Mouse (Mus musculus) ovary, postnatal 10 days (tissue): Measurements from ENCODE around the gene Sh2d6.
A peak's percentile ranks its signal among the peaks of the same experiment; 100 is the strongest.

Experiments used
- DNase-seq: peaks from one replicate; pipeline ENCODE4 v3.0.0; 2022; ENCODE audit warnings: low spot score

Gene Sh2d6

DNA sequence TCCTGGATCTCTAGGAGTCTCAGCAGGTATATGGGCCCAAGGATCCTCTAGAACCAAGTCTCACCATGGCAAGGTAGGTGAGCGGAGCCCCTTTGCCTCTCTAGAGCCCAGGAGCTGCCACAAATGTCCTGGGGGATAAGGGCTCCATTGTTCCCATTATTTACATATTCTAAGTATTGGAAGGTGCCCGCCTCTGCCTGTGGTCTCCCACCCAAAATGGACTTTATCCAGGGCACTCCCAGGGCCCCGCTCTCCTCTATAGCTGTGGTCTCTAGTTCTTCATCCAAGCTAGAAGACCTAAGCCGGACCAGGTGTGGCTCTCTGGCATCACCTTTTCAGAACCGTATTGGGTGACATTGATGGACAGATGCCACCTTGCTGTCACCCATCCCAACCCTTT lies at the start of gene Sh2d6:
Sh2d6 (minus strand) TSS at position 101 of the 400 bp plus-strand sequence.
- DNase-seq, result no peak

DNA sequence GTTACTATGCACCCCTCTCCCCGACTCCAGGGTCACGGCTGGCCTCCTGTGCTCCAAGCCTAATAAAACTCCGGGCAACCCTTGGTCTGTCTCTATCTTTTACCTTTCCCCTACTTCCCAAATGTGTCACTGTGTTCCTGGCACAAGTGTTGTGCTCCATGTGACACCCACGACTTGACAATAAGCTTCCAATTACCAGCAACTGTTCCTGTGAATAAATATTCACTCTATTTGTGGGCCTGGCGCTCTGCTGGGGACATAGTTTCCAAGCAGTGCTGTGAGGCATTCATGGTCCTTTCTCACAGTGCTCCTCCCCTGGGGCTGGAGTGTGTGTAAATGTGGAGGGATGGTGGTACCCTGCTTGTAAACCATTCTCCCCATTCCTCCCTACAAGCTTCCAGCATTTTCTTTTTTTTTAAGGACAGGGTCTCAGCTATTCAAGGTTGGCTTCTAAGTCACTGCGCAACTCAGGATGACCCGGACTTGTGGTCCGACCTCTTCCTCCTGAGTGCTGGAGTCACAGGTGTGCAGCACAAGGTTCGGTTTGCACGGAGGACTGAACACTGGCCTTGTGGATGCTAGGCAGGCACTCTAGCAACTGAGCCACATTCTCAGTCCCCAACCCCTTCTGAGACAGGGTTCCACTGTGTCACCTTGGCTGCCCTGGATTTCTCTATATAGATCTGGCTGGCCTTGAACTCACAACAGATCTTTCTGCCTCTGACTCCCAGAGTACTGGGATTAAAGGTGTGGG lies 49.3 kb upstream of the Sh2d6 start:
- no peak for DNase-seq

DNA sequence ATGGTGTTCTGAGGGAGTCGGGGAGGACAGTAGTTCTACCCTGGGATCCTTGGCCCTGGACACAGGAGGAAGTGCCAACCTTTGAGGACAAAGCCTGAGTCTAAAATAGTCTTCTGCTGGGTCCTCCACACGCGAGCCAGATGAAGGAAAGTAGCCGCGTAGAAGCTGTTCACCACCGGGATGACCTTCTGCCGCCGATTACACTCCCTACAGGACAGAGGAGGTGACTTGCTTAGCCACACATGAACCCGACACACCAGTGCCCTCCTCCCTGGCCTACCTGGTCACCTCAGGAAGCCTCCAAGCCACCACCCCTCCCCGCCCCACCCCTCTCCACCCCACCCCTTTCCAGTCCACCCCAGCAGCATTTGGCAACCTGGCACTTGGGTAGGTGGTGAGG lies 47.2 kb upstream of the Sh2d6 start:
- no peak for DNase-seq

DNA sequence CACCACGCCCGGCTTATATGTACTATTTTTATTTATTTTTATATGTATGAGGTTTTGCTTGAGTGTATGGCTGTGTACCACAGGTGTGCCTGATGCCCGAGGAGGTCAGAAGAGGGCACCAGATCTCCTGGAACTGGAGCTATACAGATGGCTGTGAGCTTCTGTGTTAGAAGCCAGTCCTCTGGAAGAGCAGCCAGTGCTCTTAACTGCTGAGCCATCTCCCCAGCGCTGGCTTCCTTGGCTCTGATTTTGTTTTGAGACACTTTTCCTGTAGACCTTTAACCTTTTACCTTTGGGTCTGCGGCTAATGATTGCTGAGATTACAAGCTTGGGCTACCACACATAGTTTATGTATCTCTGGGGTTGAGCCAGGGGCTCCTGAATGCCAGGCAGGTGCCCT lies 46.0 kb upstream of the Sh2d6 start:
- no peak for DNase-seq

DNA sequence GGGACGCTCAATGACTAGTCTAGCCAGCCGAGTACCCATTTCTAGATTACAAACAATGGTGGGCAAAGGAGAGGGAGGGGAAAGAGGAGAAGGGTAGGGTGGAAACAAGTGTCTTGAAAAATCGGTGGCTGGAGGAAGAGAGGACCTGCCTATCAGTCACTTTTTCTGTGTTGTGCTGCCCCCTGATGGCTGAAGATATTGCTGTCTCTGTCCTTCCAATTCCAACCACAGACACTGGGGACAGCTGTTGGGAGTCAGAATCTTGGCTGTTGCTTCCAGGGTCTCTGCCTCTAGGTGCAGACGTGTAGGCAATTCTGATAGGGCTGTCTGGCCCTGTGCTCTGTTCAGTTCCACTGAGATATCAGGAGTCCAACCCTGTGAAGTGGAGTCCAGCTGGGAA lies 44.5 kb upstream of the Sh2d6 start:
- peak; percentile 75 for DNase-seq

DNA sequence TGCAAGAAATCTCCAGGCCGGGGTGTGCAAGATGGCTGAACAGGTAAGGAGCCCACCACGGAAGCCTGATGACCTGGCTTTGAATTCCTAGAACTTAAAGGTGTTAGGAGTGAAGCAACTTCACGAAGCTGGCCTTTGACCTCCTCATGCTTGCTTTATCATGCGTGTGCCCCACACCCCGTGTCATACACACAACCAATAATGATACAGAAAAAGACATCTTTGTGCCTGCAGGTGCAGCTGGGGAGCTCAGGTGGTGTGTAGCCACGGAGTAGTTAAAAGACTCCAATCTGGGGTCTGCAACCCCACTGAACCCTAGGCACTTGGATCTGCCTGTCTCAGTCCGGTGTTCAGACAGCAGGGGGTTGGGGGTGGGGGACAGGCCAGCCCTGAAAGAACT lies 44.0 kb upstream of the Sh2d6 start:
- DNase-seq, result no peak

DNA sequence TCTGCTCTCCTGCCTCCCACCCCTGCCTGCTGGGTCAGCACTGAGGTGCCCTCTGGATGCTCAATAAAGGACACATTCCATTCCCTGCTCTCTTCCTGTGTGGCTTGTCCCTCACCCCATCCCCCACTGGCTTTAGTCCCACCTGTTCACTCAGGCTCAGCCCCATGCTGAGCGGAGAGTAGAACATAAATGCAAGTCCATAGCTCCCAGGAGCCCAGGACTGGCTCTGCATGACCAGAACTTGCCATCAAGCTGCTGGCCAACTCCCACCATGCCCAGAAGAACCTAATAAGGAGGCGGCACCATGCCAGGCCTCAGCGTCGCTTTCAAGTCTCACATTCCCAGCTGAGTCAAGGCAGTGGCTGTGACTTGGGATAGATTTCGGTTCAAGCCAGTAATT lies 41.4 kb upstream of the Sh2d6 start:
- no peak for DNase-seq

DNA sequence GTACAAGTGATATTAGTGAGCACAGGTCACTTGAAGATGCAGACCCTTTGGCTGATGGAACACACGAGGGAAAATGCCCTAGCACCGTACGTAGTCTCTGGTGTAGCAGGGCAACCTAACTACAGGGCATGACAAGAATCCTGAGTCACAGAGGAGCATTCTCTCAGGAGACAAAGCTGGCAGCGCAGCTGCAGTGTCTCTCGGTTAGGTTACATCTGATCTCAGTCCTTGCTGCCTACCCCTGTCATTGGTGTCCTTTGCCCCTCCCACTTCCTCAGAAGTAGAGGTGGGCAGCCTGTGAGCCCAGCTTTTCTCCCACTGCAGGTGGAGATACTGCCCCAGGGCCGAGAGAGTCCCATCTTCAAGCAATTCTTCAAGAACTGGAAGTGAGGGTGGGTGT lies 41.0 kb upstream of the Sh2d6 start:
- DNase-seq, result no peak

DNA sequence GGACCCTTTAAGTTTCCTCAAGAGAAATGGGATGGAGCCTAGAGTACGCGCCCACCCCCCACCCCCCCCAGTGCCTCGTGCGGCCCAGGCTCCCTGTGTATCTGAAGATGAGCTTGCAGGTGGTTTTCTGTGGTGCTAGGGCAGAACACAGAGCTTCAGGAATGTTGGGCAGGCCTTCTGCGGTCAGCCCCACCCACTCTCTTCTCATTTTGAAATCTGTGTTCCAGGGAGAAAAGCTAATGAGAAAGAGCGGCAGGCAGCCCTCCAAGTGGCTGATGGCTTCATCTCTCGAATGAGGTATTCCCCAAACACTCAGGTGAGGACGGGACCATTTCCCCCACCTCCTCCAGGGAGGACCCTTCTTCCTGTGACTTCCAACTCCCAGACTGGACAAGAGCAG lies 39.3 kb upstream of the Sh2d6 start:
- no peak for DNase-seq

DNA sequence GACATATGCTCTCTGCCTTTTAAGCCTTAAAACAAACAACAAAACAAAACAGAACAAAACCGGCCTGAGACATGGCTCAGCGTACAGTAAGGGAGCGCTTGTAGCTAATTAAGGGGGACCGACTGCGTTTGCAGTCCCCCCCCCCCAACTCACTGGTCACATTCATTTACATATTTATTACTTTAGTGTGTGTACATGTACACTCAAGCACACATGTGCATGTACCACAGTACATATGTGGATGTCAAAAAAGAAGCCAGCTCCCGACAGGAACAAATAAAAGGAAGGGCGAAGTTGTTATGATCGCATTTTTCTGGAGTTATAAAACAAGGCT lies 31.5 kb upstream of the Sh2d6 start:
- DNase-seq, result no peak

DNA sequence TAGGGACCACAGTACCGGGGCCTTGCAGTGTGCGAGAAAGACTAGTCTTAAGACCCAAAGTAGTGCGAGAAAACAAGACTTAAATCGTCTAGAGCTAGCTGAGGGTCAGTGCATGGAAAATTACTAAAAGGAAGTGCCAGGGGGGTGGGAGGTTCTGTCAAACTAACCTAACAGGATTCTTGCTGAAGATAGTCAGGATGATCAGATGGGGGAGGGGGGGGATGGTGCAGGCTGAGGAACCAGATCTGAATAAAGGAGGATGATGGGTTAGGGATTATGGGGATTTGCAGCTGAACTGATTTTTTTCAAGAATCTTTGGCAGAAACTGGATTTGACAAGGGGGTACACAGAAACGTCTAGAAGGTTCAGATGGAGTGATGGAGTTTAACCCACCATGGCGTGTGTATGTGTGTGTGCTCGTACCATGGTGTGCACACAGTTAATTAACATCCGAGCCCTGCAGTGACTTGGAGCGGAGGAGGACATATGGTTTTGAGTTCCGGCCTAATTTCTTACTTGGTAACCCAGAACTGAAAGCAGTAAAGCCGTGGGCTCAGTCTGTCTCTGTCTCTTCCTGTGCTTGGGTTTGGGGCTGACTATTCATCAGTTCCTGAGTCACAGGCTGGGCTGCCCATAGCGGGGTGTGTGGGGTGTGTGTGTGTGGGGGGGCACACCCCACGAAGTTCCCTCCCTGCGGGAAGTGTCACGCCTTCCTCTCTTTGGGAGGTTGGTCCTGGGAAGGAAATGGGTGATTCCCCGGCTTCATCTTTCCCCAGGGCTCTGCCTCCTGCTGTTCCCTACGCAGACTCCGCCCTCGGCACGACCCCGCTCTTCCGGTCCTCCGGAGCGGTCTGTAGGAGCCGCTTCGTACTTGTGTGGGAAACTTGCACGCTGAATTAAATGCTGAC lies 30.9 kb upstream of the Sh2d6 start:
- no peak for DNase-seq

DNA sequence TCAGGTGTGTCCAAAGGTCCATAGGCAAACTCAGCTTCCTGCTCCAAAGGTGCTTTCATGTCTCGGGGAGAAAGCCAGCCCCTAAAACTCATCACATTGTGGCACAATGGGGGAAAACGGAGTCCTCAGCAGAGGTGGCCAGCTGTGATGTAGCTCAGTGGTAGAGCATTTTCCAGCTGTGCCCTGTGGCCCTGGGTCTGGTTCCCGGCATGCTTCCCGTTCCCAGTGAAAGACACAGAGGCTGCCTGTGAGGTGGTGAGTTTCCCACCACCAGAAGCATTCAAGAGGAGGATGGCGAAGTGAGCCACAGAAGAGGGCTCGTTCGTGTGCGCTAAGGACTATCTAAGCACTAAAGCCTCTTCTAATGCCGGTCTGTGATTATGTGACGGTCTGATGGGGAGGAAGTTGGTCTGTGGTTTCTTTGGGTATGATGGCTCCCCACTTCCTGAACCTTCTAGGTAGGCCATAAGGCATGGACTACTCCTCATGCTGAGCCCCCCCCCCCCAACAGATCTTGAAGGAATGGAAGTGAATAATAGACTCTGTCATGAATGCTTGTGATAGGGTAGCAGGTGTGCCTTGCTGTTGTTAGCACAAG lies 29.1 kb upstream of the Sh2d6 start:
- no peak for DNase-seq

DNA sequence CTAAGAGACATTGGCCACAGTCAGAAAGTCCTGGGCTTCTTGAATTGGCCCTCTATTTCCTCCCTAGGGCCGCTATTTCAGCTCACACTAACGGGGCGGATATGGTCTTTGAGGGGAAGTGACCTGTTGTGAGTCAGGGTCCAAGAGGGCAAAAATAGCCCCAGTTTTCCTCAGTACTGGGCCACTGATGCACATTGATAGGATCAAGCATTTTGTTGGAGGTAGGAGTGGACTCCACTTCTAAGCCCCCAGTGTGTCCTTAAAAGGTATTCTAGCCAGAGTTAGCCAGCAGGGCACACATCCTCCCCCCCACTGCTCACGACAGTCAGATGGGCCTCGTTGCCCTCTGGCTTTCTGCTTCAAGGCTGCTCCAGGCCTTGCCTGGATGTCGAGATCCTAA lies 28.5 kb upstream of the Sh2d6 start:
- DNase-seq, result no peak

DNA sequence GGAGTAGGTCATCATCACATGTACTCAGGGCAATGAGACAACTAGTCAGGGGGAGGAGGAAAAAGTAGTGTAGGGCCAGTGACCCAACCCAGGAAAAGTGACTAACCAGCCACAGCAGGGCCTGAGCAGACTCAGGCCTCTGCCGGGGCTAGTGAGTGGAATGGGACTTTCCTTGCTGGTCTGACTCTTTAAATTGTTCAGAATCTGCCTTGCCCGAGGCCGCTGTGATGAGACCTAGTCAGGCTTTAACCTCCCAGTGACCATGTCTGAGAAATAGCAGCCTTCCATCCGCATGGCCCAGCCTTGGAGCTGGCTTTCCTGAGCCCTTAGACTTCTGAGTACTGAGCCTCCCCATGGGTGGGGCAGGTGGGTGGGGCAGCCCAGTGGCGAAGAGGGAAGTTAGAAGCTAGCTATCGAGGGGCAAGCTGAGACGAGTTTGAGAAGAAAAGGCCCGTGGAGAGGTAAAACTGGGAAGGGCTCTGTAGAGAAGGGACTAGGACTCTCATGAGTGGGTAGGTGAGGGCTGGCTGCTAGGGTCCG lies 27.6 kb upstream of the Sh2d6 start:
- no peak for DNase-seq

DNA sequence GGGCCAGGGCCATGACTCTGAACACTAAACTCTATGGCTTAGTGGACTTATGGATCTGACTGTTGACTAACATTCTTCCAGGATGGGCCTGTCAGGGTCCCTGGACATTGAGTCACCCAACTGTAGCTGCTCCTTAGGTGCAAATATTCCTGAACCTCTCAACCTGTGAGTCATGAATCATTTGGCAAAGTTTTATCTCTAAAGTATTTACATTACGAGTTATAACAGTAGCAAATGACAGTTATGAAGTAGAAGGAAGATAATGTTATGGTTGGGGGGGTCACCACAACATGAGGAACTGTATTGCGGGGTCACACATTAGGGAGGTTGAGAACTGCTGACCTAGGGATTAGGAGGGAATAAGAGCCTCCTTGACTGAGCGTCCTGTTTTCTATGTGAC lies 26.4 kb upstream of the Sh2d6 start:
- no peak for DNase-seq

DNA sequence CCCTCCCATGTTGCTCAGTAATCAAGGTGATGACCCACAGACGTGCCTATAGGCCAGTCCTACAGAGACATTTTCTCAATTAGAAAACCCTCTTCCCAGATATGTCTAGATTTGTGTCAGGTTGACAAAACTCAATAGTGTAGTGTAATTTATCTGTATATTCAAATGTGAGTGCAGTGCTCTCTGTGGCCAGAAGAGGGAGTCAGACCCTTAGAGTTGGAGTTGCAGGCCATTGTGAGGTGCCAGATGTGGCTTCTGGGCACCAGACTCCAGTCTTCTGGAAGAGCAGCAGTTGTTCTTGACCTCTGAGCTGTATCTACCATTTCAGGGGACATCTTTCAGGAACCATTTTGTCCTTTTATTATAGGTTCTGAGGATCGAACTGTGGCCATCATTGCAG lies 25.6 kb upstream of the Sh2d6 start:
- DNase-seq, result no peak

DNA sequence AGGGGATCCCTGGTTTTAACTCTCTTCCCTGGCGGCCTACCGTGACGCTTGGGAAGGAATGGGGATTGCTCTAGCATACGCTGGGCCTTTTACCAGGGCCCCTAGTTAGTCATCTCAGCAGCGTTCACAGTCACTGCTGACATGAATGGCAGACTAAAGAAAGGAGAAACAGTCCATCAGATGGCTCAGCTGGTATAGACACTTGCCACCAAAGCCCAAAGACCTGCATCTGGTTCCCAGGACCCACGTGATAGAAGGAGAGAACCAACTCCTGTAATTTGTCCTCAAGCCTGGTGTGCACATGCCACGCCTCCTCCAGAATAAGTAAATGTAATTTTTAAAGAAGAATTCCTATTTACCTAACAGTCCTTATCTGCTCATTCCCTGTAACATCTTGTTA lies 23.9 kb upstream of the Sh2d6 start:
- no peak for DNase-seq

DNA sequence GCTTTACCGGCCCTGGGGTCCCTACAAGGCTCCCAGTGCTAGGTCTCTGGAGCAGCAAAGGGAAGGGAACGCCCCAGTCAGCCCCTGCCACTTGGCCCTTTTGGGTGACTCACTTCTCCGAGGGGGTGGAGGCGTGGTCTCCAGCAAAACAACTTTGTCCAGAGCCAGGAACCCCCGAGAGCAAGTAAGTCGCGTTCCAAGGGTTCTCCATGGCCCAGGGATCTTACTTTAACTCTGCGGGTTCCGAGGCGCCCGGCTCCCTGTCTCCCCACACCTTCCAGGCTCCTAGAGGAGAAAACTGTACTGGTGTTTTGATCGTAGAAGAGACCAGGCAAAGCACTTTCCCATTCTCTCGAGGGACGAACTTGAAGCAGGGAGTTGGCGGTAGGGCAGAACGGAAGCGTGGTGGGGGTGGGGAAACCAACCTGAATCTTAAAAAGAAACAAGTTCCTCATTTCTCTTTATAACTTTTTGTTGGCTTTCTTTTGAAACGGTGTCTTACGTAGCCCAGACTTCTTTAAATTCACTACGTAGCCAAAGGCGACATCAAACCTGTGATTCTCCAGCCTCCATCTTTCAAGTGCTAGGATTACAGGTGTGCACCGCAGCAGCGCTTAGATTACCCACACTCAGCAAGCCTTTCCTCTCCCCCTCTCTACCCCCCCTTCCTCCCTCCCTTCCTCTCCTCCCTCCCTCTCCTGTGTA lies 22.9 kb upstream of the Sh2d6 start, which contains the start of gene Capg:
Capg (plus strand) TSS at position 109 of the 705 bp plus-strand sequence.
- DNase-seq, result peak; percentile 35

DNA sequence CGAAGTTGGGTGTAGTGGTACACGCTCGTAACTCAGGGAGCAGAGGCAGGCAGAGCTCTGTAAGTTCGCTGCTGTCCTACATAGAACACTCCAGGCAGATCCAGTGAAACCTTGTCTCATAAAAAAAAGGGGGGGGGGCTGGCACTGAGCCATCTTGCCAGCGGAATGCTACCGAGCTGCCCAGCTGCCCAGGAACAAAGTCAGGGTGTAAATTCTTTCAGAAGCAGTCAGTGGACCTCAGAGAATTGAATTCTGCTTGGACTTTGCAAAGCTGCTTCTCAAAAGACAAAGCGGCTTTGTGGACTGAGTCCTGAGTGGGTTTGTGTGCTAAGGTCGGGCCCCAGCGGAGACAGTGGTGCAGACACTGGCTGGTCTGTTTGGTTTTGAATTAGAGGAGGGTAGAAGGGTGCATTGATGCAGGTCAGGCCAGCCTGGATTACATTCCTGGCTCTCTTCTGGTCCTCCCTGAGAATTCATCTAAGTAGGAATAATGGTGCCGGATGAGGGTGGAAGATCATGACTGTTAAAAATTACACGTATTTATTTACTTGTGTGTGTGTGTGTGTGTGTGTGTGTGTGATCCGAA lies 21.9 kb upstream of the Sh2d6 start:
- DNase-seq, result no peak

DNA sequence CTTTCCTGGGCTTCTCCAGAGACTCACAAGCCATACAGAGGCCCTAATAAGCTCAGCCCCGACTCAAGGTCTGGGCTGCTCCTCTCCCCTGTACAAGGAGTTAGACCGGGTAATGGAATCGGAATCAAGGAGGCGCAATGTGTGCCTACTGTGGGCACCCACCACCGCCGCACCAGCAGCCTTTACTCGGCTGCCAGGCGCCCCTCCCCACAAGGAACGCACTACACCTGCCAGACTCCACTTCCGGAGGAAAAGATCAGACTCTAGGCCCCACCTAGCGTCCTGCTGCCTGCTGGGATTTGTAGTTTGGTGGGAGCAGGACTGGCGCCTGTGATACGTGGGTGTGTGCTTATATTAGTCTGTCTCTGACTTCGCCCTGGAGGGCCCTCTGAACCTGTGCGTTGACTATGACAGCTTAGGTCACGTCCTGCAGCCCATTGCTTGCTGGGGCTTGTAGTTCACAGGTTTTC lies 17.1 kb upstream of the Sh2d6 start:
- DNase-seq, result peak; percentile 52

DNA sequence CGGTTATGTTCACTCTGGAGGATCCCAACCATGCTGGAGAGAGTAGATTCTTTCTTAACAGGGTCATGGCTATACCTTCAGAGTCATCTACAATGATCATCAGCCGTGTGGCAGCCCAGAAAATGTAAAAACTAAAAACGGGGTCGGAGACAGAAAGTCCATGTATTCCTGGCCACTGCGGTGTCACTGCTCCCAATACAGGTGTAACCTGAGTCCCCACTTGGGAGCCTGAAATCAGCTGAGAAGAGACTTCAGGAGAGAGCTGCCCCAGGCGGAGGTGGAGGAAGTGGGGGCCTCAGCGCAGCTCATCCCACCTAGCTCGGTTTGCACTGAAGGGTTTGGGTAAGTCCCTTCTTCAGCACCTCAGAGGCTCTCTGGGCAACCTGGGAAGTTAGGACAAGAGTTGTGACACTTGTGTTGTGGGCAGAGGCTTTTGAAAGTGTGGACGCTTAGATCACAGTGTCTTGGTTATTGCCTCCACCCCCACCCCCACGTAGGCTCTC lies 16.5 kb upstream of the Sh2d6 start:
- no peak for DNase-seq
